Mouse (Mus musculus) embryo, embryonic 9.5 days (tissue): ENCODE data around the gene Mybbp1a.

Experiments used
- DNase-seq: peaks from one replicate; pipeline ENCODE4 v3.0.0-alpha.2; 2017; ENCODE audit errors: extremely low spot score

Mybbp1a gene

DNA sequence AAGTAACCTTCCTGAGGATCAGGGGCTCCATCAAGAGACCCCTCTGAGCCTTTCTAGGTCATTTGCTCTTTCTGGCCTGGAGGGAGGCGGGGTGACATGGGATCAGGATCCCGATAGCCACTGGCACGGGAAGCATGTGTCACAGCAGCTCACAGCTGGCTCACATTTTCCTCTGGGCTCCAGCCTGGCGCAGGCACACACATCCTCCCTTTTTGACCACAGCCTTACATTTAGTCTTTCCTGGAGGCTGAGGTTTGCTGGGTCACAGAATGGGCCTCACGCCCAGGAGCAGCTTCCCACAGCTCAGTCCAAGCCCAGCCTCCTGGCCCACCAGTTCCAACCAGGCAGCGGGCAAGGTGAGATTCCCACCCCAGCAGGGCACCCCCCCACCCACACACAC, 37.1 kb downstream of the Mybbp1a start:
- DNase-seq = no peak

DNA sequence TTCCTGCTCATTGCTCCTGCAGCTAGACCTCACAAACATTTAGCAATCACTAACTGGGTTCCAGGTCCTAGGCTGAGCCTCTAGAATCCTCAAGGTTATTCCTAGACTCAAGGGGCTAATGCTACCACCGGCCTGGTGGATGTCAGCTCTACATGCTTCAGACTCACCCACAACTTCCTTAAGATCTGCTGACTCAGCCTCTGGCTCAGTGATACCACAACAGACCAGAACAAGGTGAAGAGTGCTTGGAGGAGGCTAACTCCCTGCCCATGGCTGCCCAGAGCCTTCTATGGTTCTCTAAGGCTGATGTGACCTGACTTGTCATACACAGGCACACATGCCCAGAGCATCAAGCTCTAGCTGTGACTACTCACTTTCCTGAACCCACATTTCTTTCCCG, 38.3 kb downstream of the Mybbp1a start:
- no peak for DNase-seq

DNA sequence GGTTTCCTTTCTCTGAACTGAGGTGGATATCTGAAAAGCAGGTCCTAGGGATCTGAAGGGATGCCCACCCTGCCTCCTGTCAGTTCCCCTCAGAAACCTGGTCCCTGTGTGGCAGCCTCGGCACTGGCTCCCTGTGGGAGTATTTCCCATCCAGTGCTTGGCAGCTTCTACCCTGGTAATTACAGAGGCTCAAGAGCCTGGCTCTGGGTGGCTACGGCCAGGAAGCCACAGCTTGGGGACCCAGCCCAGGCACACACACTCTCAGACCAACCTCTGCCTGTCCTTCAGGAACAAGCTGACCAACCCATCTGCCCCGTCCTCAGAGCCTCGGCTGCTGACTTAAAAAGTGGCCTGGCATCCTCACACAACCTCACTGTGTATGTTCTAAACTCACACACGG, 40.2 kb downstream of the Mybbp1a start:
- DNase-seq = no peak

DNA sequence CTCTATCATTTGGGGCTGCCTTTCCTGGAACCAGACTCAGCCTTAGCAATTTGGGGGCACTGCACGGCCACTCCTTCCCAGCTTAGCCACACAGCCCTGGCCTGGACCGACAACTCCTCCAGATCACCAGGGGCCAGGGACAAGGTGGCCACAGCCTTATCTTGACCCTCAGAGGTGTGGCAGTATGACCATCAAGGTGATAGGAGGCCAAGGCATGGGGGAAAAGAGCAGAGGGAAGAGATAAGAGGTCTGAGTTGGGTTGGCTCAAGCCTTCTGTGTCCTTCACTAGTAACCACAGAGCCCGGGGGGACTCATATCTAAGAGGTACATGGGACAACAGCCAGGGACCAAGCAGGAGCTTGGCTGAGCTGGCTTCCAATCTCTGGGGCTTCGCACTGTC, 40.8 kb downstream of the Mybbp1a start:
- DNase-seq = no peak

DNA sequence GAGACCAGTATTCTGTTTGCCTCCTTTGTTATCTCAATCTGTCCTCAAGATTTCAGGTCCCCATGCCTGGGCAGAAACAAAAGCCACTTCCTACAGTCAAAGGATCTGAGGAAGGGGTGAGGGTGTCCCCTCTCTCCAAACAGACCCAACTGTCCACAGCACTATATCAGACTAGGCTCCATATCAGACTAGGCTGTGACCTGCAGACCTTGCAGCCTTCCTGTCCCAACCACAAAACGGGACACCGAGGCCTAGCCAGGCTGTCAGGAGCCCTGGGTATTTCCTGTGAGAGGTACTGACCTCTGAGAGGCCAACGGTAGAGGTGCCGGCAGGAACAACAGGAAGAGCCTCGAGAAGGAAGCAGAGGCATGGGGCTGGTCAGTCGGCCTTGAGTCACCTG, 43.4 kb downstream of the Mybbp1a start:
- DNase-seq = no peak

DNA sequence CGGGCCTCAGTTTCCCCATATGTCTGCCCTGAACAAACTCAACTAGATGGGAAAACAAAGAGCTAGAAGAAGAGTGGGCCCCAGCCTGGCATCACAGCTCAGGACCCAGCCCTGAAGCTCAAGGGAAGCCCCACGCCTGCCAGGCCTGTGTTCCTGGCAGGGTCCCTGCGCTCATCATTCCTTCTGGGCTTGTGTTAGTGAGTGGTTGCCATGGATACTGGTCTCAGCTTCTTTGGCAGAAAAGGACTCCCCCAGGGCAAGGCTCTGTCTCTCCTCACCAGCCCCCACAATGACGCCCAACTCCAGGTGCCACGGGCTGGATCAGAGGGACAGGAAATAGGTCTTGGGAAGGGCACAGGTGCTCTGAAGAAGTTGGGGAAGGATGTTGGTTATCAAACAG, 44.0 kb downstream of the Mybbp1a start:
- no peak for DNase-seq

DNA sequence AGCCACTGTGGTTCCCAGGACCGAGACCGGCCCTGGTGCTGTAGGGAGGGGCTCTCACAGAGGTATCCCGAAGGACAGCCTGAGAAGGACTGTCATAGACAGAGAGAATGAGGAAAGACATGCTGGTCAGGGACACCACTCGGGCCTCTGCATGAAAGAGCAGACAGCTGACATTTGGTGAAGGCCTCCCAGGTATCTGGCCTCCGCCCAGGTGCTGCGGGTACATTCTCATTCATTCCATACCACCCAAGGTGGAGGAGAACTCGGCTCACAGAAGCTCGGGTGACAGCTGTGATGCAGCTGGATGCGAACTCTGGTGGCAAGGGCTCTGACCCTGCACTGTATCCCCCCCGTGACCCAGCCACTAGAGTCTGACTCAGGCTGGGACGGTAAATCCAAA, 44.8 kb downstream of the Mybbp1a start:
- DNase-seq = no peak

DNA sequence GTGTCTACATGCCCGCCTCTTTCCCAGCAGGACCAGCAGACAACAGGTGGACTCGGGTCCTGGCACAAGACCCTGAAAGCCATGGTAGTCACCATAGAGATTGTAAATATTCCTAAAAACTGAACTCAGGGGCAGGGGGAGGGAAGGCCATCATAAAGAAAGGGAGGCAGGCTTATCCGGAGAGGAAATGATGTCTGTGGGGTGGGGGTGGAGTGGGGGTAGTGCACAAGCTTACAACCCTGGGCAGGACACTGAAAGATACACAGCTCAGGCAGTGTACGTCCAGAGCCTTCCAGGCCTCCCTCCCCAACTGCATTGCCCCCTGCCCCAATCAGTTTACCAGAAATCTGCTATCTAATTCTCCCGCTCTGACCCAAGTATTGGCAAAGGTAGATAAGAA, 46.0 kb downstream of the Mybbp1a start:
- DNase-seq = no peak

DNA sequence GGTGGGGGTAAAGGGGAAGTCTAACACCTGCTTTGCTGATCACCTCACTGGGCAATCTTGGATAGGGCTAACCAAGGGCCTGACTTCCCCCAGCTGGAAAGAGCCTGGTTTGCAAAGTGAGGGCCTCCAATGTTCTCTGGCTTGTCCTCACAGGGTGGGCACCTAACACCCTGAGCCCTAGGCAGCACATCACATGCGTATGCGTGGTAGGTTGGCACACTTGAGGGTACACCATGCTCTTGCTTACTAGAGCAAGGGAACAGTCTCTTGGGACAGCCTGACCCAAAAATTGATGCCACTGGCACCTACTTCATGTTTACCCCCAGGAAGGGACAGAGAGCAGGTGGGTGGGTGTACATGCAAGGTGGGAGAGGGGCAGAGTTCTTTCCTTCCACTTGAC, 46.6 kb downstream of the Mybbp1a start:
- DNase-seq = no peak

DNA sequence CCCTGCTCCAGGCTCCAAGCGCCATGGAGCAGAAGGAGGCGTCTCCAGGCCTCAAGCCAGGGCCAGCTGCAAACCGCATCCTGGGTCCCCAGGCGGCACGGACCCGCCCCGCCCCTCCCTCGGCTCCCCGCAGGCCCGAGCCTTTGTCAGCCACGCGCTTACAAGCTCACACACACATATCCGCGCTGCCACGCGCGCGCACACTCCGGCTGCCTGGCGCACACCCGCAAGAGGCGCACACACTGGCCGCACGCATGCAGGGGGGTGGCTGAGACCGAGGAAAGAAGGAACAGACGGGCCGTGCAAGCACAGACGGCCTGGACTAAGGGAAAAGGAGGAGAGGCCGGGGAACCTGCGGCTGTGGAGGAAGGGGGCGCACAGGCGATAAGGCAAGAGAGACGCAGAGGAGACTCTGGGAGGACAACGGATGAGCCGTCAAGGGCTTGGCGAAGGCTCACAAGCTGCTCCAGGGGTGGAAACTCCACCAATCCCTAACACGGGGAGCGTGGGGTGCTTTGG, 47.7 kb downstream of the Mybbp1a start:
- DNase-seq = peak; percentile 51

DNA sequence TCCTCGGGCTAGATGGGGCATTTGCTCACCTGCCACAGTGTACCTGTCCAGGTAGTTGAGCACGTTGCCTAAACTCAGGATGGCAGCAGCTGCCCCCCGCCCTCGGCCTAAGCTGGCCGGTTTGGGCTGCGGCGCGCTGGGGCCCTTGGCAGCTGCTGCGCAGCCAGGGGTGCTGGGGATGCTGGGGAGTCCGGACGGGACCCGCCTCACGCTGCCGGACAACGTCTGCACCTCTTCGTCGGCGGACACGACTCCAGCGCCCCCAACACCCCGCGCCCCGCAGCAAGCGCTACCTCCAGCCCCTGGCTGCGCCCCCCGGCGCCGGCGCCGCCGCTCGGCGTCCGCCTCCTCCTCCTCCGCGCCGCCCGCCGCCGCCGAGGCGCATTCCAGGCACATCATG, 48.2 kb downstream of the Mybbp1a start:
- DNase-seq = peak; percentile 30

DNA sequence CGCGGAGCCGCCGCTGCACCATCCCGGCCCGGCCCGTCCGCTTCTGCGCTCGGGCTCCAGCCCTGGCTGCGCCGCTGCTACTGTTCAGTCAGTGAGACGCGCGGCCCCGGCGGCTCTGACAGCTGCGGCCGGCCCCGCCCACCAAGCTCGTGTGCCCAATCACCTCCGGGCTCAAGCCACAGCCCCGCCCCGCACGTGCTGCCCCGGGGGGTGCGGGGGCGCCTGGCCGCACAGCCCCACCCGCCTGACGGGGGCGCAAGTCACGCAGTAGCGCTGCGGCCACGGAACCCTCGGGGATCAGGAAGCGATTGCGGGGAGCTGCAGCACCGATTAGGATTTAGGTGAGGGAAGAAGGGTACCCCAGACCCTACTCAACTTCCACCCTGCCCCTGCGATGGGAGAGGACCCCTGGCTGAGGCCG, 48.7 kb downstream of the Mybbp1a start, which contains the start of gene Spns2:
TSS of gene Spns2 (minus strand) at position 24 of the 421 bp plus-strand sequence.
- peak; percentile 87 for DNase-seq

DNA sequence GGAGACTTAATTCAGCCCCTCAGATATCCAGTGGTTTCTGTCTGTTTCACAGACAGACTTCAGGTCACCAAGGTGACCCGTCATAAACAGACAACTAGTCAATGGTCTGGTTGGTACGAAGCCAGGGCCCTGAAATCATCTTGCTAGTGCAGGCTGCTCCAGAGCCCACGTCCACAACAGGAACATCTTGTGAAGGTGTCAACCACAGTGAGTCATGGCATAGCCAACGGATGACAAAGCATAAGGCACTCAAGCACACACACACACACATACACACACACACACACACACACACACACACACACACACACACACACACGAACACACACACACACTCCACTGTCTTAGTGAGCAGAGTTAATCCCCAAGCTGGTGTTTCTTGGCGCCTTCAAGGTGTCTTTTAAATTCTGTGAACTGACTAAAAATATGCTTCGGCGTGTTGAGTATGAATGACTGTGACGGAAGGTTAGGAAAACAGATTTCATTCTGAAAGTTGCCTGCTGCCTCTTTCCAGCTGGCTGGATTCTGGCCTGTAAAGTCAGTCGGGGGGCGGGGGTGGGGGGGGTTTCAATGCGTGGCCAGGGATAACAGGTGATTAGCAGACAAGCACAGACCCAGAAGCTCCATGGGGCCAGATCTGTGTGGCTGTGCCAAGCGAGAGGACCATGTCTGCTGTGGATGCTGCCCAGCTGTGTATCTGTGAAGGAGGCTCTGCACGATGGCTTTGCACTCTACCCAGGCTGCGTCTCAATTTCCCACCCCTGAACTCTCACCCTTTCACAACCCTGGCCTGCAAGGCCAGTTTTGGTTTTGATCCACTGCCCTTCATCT, 50.2 kb downstream of the Mybbp1a start:
- no peak for DNase-seq

DNA sequence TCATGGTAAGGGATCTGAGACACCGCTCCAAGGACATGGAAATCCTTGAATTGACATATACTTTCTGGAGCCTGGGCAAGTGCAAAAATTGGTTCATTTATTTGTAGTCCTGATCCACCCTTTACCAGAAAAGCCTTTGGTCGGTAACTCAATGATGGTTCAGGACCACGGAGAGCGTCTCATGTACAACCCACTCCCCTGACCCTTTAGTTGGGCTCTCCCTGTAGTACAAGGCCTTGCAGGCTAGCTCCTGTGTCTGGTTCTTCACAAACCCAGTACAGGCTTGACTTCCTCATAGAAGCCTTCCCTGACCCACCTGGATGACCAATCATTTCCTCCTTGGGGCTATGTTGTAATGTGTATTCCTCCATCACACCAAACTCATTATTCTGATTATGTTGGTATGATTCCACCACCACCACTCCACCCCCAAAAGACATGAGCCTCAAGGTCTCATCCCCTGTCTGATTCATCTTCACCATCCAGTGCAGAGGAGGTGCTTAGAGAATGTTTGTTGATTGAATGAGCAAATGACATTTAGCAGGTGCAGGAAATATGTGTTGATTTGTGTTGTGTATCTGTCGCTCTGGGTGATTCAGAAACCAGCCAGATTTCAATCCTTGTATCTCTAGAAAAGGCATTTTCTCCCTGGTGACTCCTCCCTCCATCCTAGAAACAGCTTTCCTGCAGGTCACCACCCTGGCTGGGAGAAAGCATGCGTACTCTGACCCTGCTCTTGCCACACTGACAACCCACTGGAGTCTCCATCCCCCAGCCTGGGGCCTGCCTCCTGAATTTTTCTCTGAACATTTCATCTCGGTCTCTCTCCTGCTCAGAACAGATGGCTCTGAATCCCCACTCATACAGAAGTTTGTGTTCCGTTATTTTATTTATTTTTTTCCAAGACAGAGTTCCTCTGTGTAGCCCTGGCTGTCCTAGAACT, 53.2 kb downstream of the Mybbp1a start:
- DNase-seq = peak; percentile 30

DNA sequence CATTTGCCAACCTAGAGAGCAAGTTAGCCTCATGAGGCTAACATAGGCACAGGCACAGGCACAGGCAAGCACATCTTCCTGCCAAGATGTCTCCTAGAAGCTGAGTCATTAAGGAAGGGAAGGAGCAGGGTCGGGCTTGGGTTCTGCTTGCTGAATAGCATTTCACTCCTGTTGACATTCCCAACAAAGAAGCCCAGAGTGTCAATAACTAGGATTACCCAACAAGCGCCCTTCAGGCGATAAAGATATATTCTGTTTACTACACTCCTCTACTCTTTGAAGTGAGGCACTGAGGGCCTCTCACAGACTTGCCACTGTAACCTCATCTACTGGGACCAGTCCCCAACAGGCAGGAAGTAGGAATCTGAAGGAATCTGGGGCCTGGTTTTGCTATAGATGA, 54.9 kb downstream of the Mybbp1a start:
- no peak for DNase-seq

DNA sequence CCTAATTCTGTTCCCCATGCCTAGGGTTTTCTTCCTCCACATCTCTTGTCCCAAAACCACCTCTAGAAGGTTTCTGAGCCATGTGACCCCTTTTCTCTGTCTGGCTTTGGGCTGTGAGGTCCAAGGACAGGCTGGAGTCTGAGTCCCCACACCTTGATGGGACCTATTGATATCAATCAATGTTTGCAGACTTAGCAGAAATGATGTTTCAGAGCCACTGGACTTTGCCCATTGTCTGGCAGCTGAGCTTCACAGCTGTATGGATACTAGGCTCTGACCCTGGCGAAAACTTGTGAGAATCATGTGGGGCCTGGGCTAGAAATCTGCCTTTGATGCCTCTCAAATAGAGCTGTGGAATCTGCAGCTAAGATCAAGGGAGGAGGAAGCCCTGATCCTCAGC, 55.6 kb downstream of the Mybbp1a start:
- DNase-seq = no peak

DNA sequence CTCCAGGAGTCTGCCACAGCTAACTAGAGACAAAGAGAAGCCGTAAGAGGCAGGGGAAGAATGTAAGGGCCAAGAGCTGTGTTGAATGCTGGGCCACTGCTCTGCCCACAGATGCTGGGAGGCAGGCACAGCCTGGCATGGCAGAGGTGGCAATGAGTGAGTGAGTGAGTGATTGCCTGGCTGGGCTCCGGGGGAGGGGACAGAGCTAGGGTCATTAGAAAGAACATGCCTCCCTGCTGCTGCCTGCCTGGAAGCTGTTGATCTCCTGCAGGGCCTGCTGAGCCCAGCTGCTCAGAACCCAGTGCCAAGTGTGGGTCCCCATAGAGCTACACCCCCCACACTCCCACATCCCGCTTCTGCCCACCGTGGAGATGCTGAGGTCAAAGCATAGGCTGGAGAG, 56.2 kb downstream of the Mybbp1a start:
- DNase-seq = no peak

DNA sequence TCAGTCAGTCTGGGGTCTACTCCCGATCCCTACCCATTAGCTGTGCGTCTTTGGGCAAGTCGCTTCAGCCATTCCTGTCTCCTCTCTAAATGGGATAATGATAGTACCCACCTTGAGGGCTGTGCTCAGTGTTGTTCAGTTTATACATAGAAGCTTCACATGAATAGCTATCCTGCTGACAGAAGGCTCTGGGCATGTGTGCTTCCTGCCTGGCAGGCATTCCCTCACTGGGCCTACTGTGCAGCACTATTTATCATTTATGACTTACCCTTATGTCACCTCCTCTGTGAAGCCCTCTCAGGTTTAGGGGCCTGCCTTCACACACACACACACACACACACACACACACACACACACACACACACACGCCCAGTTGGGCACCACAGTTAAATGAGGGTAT, 59.0 kb downstream of the Mybbp1a start:
- no peak for DNase-seq
